17 mouse cellular contexts compared by ENCODE assay signal in the genomic region with DNA sequence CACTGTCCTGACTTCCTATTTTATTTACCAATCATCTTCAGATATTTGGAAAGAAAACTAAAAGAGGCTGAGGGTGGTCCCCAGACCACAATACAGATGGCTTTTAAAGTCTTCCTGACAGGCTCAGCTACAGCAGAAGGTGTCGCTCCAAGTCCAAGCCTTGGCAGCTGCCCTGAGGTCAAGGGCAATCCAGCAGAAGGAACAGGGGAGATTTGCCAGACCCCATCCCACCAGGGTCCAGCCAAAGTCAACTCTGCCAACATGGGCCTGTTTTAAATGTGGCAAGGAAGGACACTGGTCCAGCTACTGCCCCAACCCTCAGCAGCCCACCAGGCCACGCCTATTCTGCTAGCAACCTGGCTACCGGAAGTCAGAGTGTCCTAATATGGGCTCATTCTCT. TPM values are rescaled to one million over a fixed set of nuclear protein-coding genes. Genes with fewer than 3 reads are reported as not detected.
DNase-seq lines count a peak whose midpoint lies in the region; ATAC-seq lines count a peak whose summit lies in the region.
"Had no signal": no experiment of that assay in that cellular context is flagged by ENCODE, and none has a peak within 500 bp of the region (broad histone marks: within the 10 kb centered on the region; RNA-seq: fewer than 3 reads in every experiment).

No protein-coding gene starts in this region.

- ATAC-seq in erythroid progenitor cell, adult 5-6 weeks (replicated peaks; ENCODE audit: low FRiP score, poor library complexity, severe bottlenecking): 0 out of 2 replicates have a peak, but pooled peaks have one; percentile 24
- ATAC-seq: forebrain, embryonic 14.5 days; forebrain, embryonic 16.5 days had no signal

- DNase-seq in cerebellum, postnatal 14 days: peak; percentile 27 to 49
- no peak for DNase-seq in cerebellum, postnatal 25 days
- DNase-seq in left cerebral cortex, postnatal 4 days: peak; percentile 53
- DNase-seq in left cerebral cortex, postnatal 10 days (ENCODE audit: extremely low spot score in 1 of 2, low spot score in 2 of 2): no peak
- DNase-seq in thymus, postnatal 10 days (ENCODE audit: low spot score in 2 of 2): no peak
- DNase-seq: adrenal gland, adult 2 months; adrenal gland, postnatal 10 days; adrenal gland, postnatal 25 days; cerebellum, adult 11 months; cerebellum, adult 18-20 months; cerebellum, adult 9-10 months; cerebellum, postnatal 36 days; embryo, embryonic 11 days had no signal

- intact Hi-C loops in left cerebral cortex, postnatal 4 days (cut with DNase I): no loop called here
- intact Hi-C loops in left cerebral cortex, postnatal 10 days (cut with DNase I): no loop called here

RNA-seq across cellular contexts. Expression of a gene that starts 31.7 kb away (rescaled TPM):
- total RNA-seq in left cerebral cortex, postnatal 4 days (2021): 10 to 100 TPM; 21.2 to 22.8 TPM
- 10 to 100 TPM in 1 of 2 experiments, 1 to 10 TPM in 1; 9.8 to 10.7 TPM for total RNA-seq in left cerebral cortex, postnatal 10 days (2021)
- total RNA-seq in erythroid progenitor cell, adult 5-6 weeks (2015; ENCODE audit: low replicate concordance): 0.84 and 1.8 TPM in 2 replicates
- 0.68 and 2.7 TPM in 2 replicates for total RNA-seq in erythroid progenitor cell, adult 5-6 weeks (2017; ENCODE audit: low replicate concordance)

RNA-seq across cellular contexts. Expression of a gene that starts 46.7 kb away (rescaled TPM):
- total RNA-seq in left cerebral cortex, postnatal 4 days (2021): under 1 TPM; 0.54 to 0.72 TPM
- under 1 TPM; 0.17 to 0.55 TPM for total RNA-seq in left cerebral cortex, postnatal 10 days (2021)
- 2.1 TPM in 1 of 2 replicates, not detected in the other for total RNA-seq in erythroid progenitor cell, adult 5-6 weeks (2015; ENCODE audit: low replicate concordance)
- total RNA-seq in erythroid progenitor cell, adult 5-6 weeks (2017; ENCODE audit: low replicate concordance): 0.15 TPM in 1 of 2 replicates, not detected in the other
- total RNA-seq: adrenal gland, postnatal 25 days; MEL had no signal

Comparison
In these comparisons a context has a peak if more than half of its experiments do, and no peak if none do; other contexts are left out.
1. DNase-seq: peak in cerebellum, postnatal 14 days (2 of 2) and left cerebral cortex, postnatal 4 days (single experiment); none in cerebellum, postnatal 25 days (0 of 2), left cerebral cortex, postnatal 10 days (0 of 2) and thymus, postnatal 10 days (0 of 2).